Mouse (Mus musculus) stomach, postnatal 0 days (tissue): ENCODE measurements around the gene Psme2. TPM values are rescaled to one million over a fixed set of nuclear protein-coding genes. Genes with fewer than 3 reads are reported as not detected.

Experiments
- ATAC-seq: fragments of 200-750 bp; cut with Nextera tagmentation; 2 replicates; pipeline ENCODE4 v1.8.0; 2017; ENCODE audit not compliant: low FRiP score, low TSS enrichment
- DNase-seq: peaks from one replicate; pipeline ENCODE4 v3.0.0-alpha.2; 2016; ENCODE audit warnings: low spot score
- H3K27ac ChIP-seq: fragments of 300-500 bp; sonication (generic); replicated peaks from 2 replicates; pipeline ENCODE4 v1.5.1; 2014; ENCODE audit warnings: mild to moderate bottlenecking, control low read depth
- H3K27me3 ChIP-seq: fragments of 300-500 bp; sonication (generic); 2 replicates; pipeline ENCODE4 v1.6.1; 2014; ENCODE audit warnings: low read length; ENCODE audit not compliant: control insufficient read depth, insufficient read depth
- H3K36me3 ChIP-seq: fragments of 300-500 bp; sonication (generic); 2 replicates; pipeline ENCODE4 v1.6.1; 2014; ENCODE audit warnings: low read length, mixed read lengths; ENCODE audit not compliant: control insufficient read depth, insufficient read depth
- H3K4me1 ChIP-seq: fragments of 300-500 bp; sonication (generic); replicated peaks from 2 replicates; pipeline ENCODE4 v1.6.1; 2014; ENCODE audit warnings: antibody characterized with exemption; ENCODE audit not compliant: control insufficient read depth, insufficient read depth
- H3K4me2 ChIP-seq: fragments of 300-500 bp; sonication (generic); replicated peaks from 2 replicates; pipeline ENCODE4 v1.6.1; 2014; ENCODE audit warnings: low read depth, mild to moderate bottlenecking, control low read depth, moderate library complexity
- H3K4me3 ChIP-seq: fragments of 300-500 bp; sonication (generic); 2 replicates; pipeline ENCODE4 v1.5.1; 2014; ENCODE audit warnings: low read depth, low read length, control low read depth
- H3K9ac ChIP-seq: fragments of 300-500 bp; sonication (generic); 2 replicates; pipeline ENCODE4 v1.6.1; 2014; ENCODE audit warnings: mild to moderate bottlenecking, low read length, control low read depth, mixed read lengths
- H3K9me3 ChIP-seq: fragments of 300-500 bp; sonication (generic); 2 replicates; pipeline ENCODE4 v1.6.1; 2016; ENCODE audit warnings: low read length; ENCODE audit not compliant: control insufficient read depth
- CTCF ChIP-seq: IDR thresholded peaks from 2 replicates; pipeline ENCODE4 v1.5.1; 2016; ENCODE audit warnings: antibody characterized with exemption, low read depth, mild to moderate bottlenecking, moderate library complexity
- EP300 ChIP-seq: optimal IDR thresholded peaks from 2 replicates; pipeline ENCODE3; 2016; ENCODE audit warnings: antibody characterized with exemption
- WGBS: fragments of 180-500 bp; shearing (Covaris S2); extraction: QIAGEN DNeasy Blood & Tissue Kit; methylation state at CpG from one replicate; pipeline ENCODE4 v1.1.7; 2014; 5-methylcytosine and 5-hydroxymethylcytosine counted together
- polyA plus RNA-seq: library from polyadenylated mRNA; unstranded; fragments of >200 nt; fragmentation: Nextera tagmentation; extraction: Ambion mirVana; gene quantifications from 2 replicates; pipeline ENCODE4 v1.2.1, GENCODE M21; 2015

The Psme2 gene
- polyA plus RNA-seq, 1 experiment from 2014 or later = 316 TPM

- no peak for ATAC-seq
- WGBS = 93% methylated on average over 8 of the region's 8 CpGs
Observed at GRCm38 (mm10) chr14:55551794-55552193, 39.1 kb downstream of the Psme2 start.

GRCm38 (mm10) chr14:55551347-55551746 lies 39.6 kb downstream of the Psme2 start:
- Histone ChIP-seq H3K4me2 (no peak overlapping the region), H3K4me3 (no peak overlapping the region), H3K9me3 (no peaks in the 10 kb centered on the region), H3K4me1 (no peaks in the 10 kb centered on the region), H3K27me3 (no peaks in the 10 kb centered on the region), H3K36me3 (peaks cover 15% of the 10 kb centered on the region), H3K9ac (no peak overlapping the region), H3K27ac (no peak overlapping the region)
- DNase-seq (no peak), ATAC-seq (no peak)
- WGBS = 68% methylated on average over 5 of the region's 5 CpGs
- TF ChIP-seq CTCF (no peak), EP300 (no peak)

More at GRCm38 (mm10) chr14:55551794-55552193, 39.1 kb downstream of the Psme2 start:
- H3K9me3 ChIP-seq = no peaks in the 10 kb centered on the region
- TF ChIP-seq CTCF (no peak), EP300 (no peak)
- DNase-seq = no peak
- H3K4me1 ChIP-seq = no peaks in the 10 kb centered on the region
- H3K4me2 ChIP-seq = no peak overlapping the region
- peaks cover 15% of the 10 kb centered on the region for H3K36me3 ChIP-seq
- no peak overlapping the region for H3K27ac ChIP-seq
- no peak overlapping the region for H3K4me3 ChIP-seq
- H3K27me3 ChIP-seq = no peaks in the 10 kb centered on the region
- no peak overlapping the region for H3K9ac ChIP-seq

- H3K9me3 ChIP-seq = no peaks in the 10 kb centered on the region
- DNase-seq (no peak), ATAC-seq (no peak)
- 78% methylated on average over 6 of the region's 6 CpGs for WGBS
- H3K4me2 ChIP-seq = no peak overlapping the region
- no peak overlapping the region for H3K27ac ChIP-seq
- H3K36me3 ChIP-seq = peaks cover 21% of the 10 kb centered on the region
- TF ChIP-seq CTCF (no peak), EP300 (no peak)
- H3K4me1 ChIP-seq = no peaks in the 10 kb centered on the region
- H3K9ac ChIP-seq = no peak overlapping the region
- no peak overlapping the region for H3K4me3 ChIP-seq
- no peaks in the 10 kb centered on the region for H3K27me3 ChIP-seq
Observed at GRCm38 (mm10) chr14:55550191-55550590, 40.7 kb downstream of the Psme2 start.

GRCm38 (mm10) chr14:55544334-55544733 lies 46.6 kb downstream of the Psme2 start:
- Histone ChIP-seq H3K9me3 (no peaks in the 10 kb centered on the region), H3K27ac (no peak overlapping the region), H3K4me1 (peaks cover 2% of the 10 kb centered on the region; the same call in 1 of the 2 replicates), H3K4me2 (no peak overlapping the region), H3K4me3 (no peak overlapping the region), H3K27me3 (no peaks in the 10 kb centered on the region), H3K36me3 (peaks cover 37% of the 10 kb centered on the region), H3K9ac (no peak overlapping the region)
- ATAC-seq (no peak), DNase-seq (no peak)
- WGBS = 77% methylated on average over 9 of the region's 9 CpGs
- no peak for TF ChIP-seq EP300
- TF ChIP-seq CTCF = no peak

GRCm38 (mm10) chr14:55542268-55542667 lies 48.6 kb downstream of the Psme2 start:
- Histone ChIP-seq H3K9ac (no peak overlapping the region), H3K4me1 (peaks cover 2% of the 10 kb centered on the region; the same call in 1 of the 2 replicates), H3K27me3 (no peaks in the 10 kb centered on the region), H3K4me3 (no peak overlapping the region), H3K36me3 (peaks cover 22% of the 10 kb centered on the region), H3K9me3 (no peaks in the 10 kb centered on the region), H3K4me2 (no peak overlapping the region), H3K27ac (no peak overlapping the region)
- no peak for ATAC-seq
- 94% methylated on average over 12 of the region's 12 CpGs for WGBS
- TF ChIP-seq CTCF (no peak), EP300 (no peak)
- DNase-seq = no peak

- peaks cover 2% of the 10 kb centered on the region; the same call in 1 of the 2 replicates for H3K4me1 ChIP-seq
- H3K27ac ChIP-seq = peak overlapping the region; percentile 92
- H3K4me2 ChIP-seq = peak overlapping the region; percentile 87
- ATAC-seq (peak; percentile 59), DNase-seq (peak; percentile 84)
- H3K27me3 ChIP-seq = no peaks in the 10 kb centered on the region
- WGBS = 2% methylated on average over 10 of the region's 10 CpGs
- peaks cover 20% of the 10 kb centered on the region for H3K36me3 ChIP-seq
- no peaks in the 10 kb centered on the region for H3K9me3 ChIP-seq
- TF ChIP-seq EP300 (no peak), CTCF (no peak)
- peak overlapping the region; percentile 72 for H3K9ac ChIP-seq
- H3K4me3 ChIP-seq = peak overlapping the region; percentile 64
Observed at GRCm38 (mm10) chr14:55540787-55541321, 50.1 kb downstream of the Psme2 start.
